Comparison of ENCODE assay signal across 8 mouse cellular contexts in genomic region chr15:78514393-78515146, GRCm38 (mm10). TPM values are rescaled to one million over a fixed set of nuclear protein-coding genes. Genes with fewer than 3 reads are reported as not detected.
DNase-seq lines count a peak whose midpoint lies in the region; ATAC-seq and TF ChIP-seq lines count a peak whose summit lies in the region.

No protein-coding gene starts in this region.

- no peaks in the 10 kb centered on the region for H3K9me3 ChIP-seq in embryonic facial prominence, embryonic 13.5 days
- H3K9me3 ChIP-seq in liver, embryonic 13.5 days (replicated peaks), result no peaks in the 10 kb centered on the region

- H3K27me3 ChIP-seq in embryonic facial prominence, embryonic 13.5 days, result no peaks in the 10 kb centered on the region
- H3K27me3 ChIP-seq in heart, adult 2 months (ENCODE audit: control insufficient read depth, insufficient read depth, low read length), result no peaks in the 10 kb centered on the region
- H3K27me3 ChIP-seq in liver, embryonic 13.5 days, result no peaks in the 10 kb centered on the region

- H3K79me2 ChIP-seq in heart, adult 2 months (replicated peaks; ENCODE audit: control insufficient read depth, insufficient read depth, low read length), result no peaks in the 10 kb centered on the region

- WGBS in embryonic facial prominence, embryonic 13.5 days, result 25% methylated on average over 7 of the region's 7 CpGs
- WGBS in heart, adult 2 months, result 19% methylated on average over 7 of the region's 7 CpGs
- 22% methylated on average over 7 of the region's 7 CpGs for WGBS in liver, embryonic 13.5 days (ENCODE audit: insufficient replicate concordance)

- no peak for TF ChIP-seq POLR2A in heart, adult 2 months (IDR thresholded peaks at IDR 0.05; ENCODE audit: insufficient read depth, low read depth, low read length)

- no peak overlapping the region for H3K4me3 ChIP-seq in embryonic facial prominence, embryonic 13.5 days
- no peak overlapping the region for H3K4me3 ChIP-seq in heart, adult 2 months
- H3K4me3 ChIP-seq in liver, embryonic 13.5 days (replicated peaks), result no peak overlapping the region

- peak; percentile 58 for ATAC-seq in CD4-positive, CD25-positive, alpha-beta regulatory T cell, adult 4 months
- no peak for ATAC-seq in embryonic facial prominence, embryonic 13.5 days (ENCODE audit: insufficient number of reproducible peaks, insufficient read depth, low FRiP score, low TSS enrichment, low read depth)
- no peak for ATAC-seq in liver, embryonic 13.5 days (ENCODE audit: low read depth)

- H3K4me2 ChIP-seq in embryonic facial prominence, embryonic 13.5 days, result peak overlapping the region; percentile 12; the same call in 1 of the 2 replicates
- H3K4me2 ChIP-seq in liver, embryonic 13.5 days, result no peak overlapping the region

- peak; percentile 98 for TF ChIP-seq CTCF in heart, adult 2 months (IDR thresholded peaks at IDR 0.05)

- H3K27ac ChIP-seq in embryonic facial prominence, embryonic 13.5 days, result peak overlapping the region; percentile 85
- no peak overlapping the region; the same call in 1 of the 2 replicates for H3K27ac ChIP-seq in heart, adult 2 months
- no peak overlapping the region for H3K27ac ChIP-seq in liver, embryonic 13.5 days

- H3K9ac ChIP-seq in embryonic facial prominence, embryonic 13.5 days, result peak overlapping the region; percentile 55; the same call in 1 of the 2 replicates
- no peak overlapping the region for H3K9ac ChIP-seq in heart, adult 2 months (ENCODE audit: low read depth, low read length)
- H3K9ac ChIP-seq in liver, embryonic 13.5 days, result no peak overlapping the region

- intact Hi-C loops in heart, adult 2 months (cut with DNase I), result loop anchor here (1.0 to 5.0 kb wide), 3 partner anchors 18 to 337 kb away; no protein-coding TSS in a partner anchor

- peak; percentile 88; the same call in 1 of the 2 replicates for TF ChIP-seq EP300 in heart, adult 2 months (IDR thresholded peaks at IDR 0.05; ENCODE audit: insufficient read depth, low read depth, low read length)

- H3K4me1 ChIP-seq in embryonic facial prominence, embryonic 13.5 days, result peaks cover 46% of the 10 kb centered on the region
- H3K4me1 ChIP-seq in heart, adult 2 months (ENCODE audit: control insufficient read depth, insufficient read depth, low read length), result peaks cover 11% of the 10 kb centered on the region
- peaks cover 14% of the 10 kb centered on the region for H3K4me1 ChIP-seq in liver, embryonic 13.5 days (replicated peaks)

- peak; percentile 84 for DNase-seq in adrenal gland, postnatal 36 days
- DNase-seq in heart, adult 2 months, result peak; percentile 75 to 85
- DNase-seq in kidney, postnatal 14 days, result peak; percentile 82
- peak; percentile 48 for DNase-seq in liver, embryonic 13.5 days
- DNase-seq in ovary, postnatal 10 days (ENCODE audit: low spot score), result peak; percentile 53
- DNase-seq in thymus, postnatal 10 days (ENCODE audit: low spot score in 2 of 2), result peak; percentile 43 to 76

- no peaks in the 10 kb centered on the region for H3K36me3 ChIP-seq in embryonic facial prominence, embryonic 13.5 days
- no peaks in the 10 kb centered on the region for H3K36me3 ChIP-seq in heart, adult 2 months (ENCODE audit: control insufficient read depth, insufficient read depth, low read length)
- H3K36me3 ChIP-seq in liver, embryonic 13.5 days, result no peaks in the 10 kb centered on the region

RNA-seq across cellular contexts. Expression of gene C1qtnf6, which starts 16.6 kb away (rescaled TPM):
- polyA plus RNA-seq in CD4-positive, CD25-positive, alpha-beta regulatory T cell, adult 4 months (2017; shearing (Covaris generic)), result 10 to 100 TPM; 10.2 to 14.3 TPM
- 10 to 100 TPM; 38.1 to 40.7 TPM for total RNA-seq in adrenal gland, postnatal 36 days (2021)
- 38.6 and 41.2 TPM in 2 replicates for polyA plus RNA-seq in embryonic facial prominence, embryonic 13.5 days (2015; fragmentation: Nextera tagmentation; extraction: Ambion mirVana)
- total RNA-seq in heart, adult 2 months (2021), result 10 to 100 TPM; 14.1 to 17.0 TPM
- polyA plus RNA-seq in heart, adult 2 months (2012; rRNA removed), result 20.8 and 40.5 TPM in 2 replicates
- polyA plus RNA-seq in liver, embryonic 13.5 days (2015; fragmentation: Nextera tagmentation; extraction: Ambion mirVana), result 3.6 and 4.5 TPM in 2 replicates

RNA-seq across cellular contexts. Expression of gene Il2rb, which starts 19.5 kb away (rescaled TPM):
- 100 to 1,000 TPM; 529 to 771 TPM for polyA plus RNA-seq in CD4-positive, CD25-positive, alpha-beta regulatory T cell, adult 4 months (2017; shearing (Covaris generic))
- 1 to 10 TPM in 1 of 2 experiments, under 1 TPM in 1; 0.76 to 1.4 TPM for total RNA-seq in adrenal gland, postnatal 36 days (2021)
- 0.28 and 0.30 TPM in 2 replicates for polyA plus RNA-seq in embryonic facial prominence, embryonic 13.5 days (2015; fragmentation: Nextera tagmentation; extraction: Ambion mirVana)
- total RNA-seq in heart, adult 2 months (2021), result under 1 TPM; 0.31 to 0.55 TPM
- 1.4 and 2.3 TPM in 2 replicates for polyA plus RNA-seq in heart, adult 2 months (2012; rRNA removed)
- polyA plus RNA-seq in liver, embryonic 13.5 days (2015; fragmentation: Nextera tagmentation; extraction: Ambion mirVana), result 0.23 and 0.35 TPM in 2 replicates

RNA-seq across cellular contexts. Expression of gene Sstr3, which starts 29.9 kb away (rescaled TPM):
- polyA plus RNA-seq in CD4-positive, CD25-positive, alpha-beta regulatory T cell, adult 4 months (2017; shearing (Covaris generic)), result not detected
- total RNA-seq in adrenal gland, postnatal 36 days (2021), result under 1 TPM; 0.30 to 0.70 TPM
- polyA plus RNA-seq in embryonic facial prominence, embryonic 13.5 days (2015; fragmentation: Nextera tagmentation; extraction: Ambion mirVana), result 0.45 TPM in 1 of 2 replicates, not detected in the other
- not detected for total RNA-seq in heart, adult 2 months (2021)
- polyA plus RNA-seq in heart, adult 2 months (2012; rRNA removed), result not detected in 2 replicates
- polyA plus RNA-seq in liver, embryonic 13.5 days (2015; fragmentation: Nextera tagmentation; extraction: Ambion mirVana), result not detected in 2 replicates

RNA-seq across cellular contexts. Expression of gene Tmprss6, which starts 46.1 kb away (rescaled TPM):
- polyA plus RNA-seq in CD4-positive, CD25-positive, alpha-beta regulatory T cell, adult 4 months (2017; shearing (Covaris generic)), result not detected
- total RNA-seq in adrenal gland, postnatal 36 days (2021), result 1 to 10 TPM; 1.2 to 2.3 TPM
- polyA plus RNA-seq in embryonic facial prominence, embryonic 13.5 days (2015; fragmentation: Nextera tagmentation; extraction: Ambion mirVana), result 0.53 and 1.5 TPM in 2 replicates
- not detected for total RNA-seq in heart, adult 2 months (2021)
- 0.20 TPM in 1 of 2 replicates, not detected in the other for polyA plus RNA-seq in heart, adult 2 months (2012; rRNA removed)
- polyA plus RNA-seq in liver, embryonic 13.5 days (2015; fragmentation: Nextera tagmentation; extraction: Ambion mirVana), result 7.8 and 9.5 TPM in 2 replicates

RNA-seq across cellular contexts. Expression of gene Rac2, which starts 58.0 kb away (rescaled TPM):
- polyA plus RNA-seq in CD4-positive, CD25-positive, alpha-beta regulatory T cell, adult 4 months (2017; shearing (Covaris generic)), result 1,000 to 10,000 TPM; 2,983 to 4,093 TPM
- 1 to 10 TPM; 3.3 to 3.7 TPM for total RNA-seq in adrenal gland, postnatal 36 days (2021)
- polyA plus RNA-seq in embryonic facial prominence, embryonic 13.5 days (2015; fragmentation: Nextera tagmentation; extraction: Ambion mirVana), result 13.3 and 13.4 TPM in 2 replicates
- total RNA-seq in heart, adult 2 months (2021), result 1 to 10 TPM; 4.5 to 8.7 TPM
- polyA plus RNA-seq in heart, adult 2 months (2012; rRNA removed), result 7.7 and 44.7 TPM in 2 replicates
- 75.2 and 81.2 TPM in 2 replicates for polyA plus RNA-seq in liver, embryonic 13.5 days (2015; fragmentation: Nextera tagmentation; extraction: Ambion mirVana)

Comparison
In these comparisons a context has a peak if more than half of its experiments do, and no peak if none do; other contexts are left out.
1. RNA of gene Il2rb, which starts 19.5 kb away (polyA plus RNA-seq): 529 to 771 TPM in CD4-positive, CD25-positive, alpha-beta regulatory T cell, adult 4 months; 1.4 to 2.3 TPM in heart, adult 2 months, 0.28 to 0.30 TPM in embryonic facial prominence, embryonic 13.5 days and 0.23 to 0.35 TPM in liver, embryonic 13.5 days; every median in the first group is over 100 times any median in the second.
2. Peak in every context shown above with its lines, with median percentiles within 50 percentile points of each other: DNase-seq.